Mouse (Mus musculus): ENCODE measurements around the gene Sulf2. TPM values are rescaled to one million over a fixed set of nuclear protein-coding genes. Genes with fewer than 3 reads are reported as not detected.

Gene Sulf2
- polyA plus RNA-seq, 1 experiment from 2014 or later, result 87.6 TPM

GRCm38 (mm10) chr2:166069738-166070137, 85.7 kb downstream of the Sulf2 start:
- no peak overlapping the region for H3K4me3 ChIP-seq
- H3K36me3 ChIP-seq, result peaks cover 94% of the 10 kb centered on the region
- no peak overlapping the region for H3K27ac ChIP-seq (replicated peaks)
- no peaks in the 10 kb centered on the region for H3K27me3 ChIP-seq (replicated peaks)
- peaks cover 24% of the 10 kb centered on the region for H3K4me1 ChIP-seq
- no peak overlapping the region for H3K4me2 ChIP-seq
- H3K9me3 ChIP-seq, result no peaks in the 10 kb centered on the region
- H3K9ac ChIP-seq, result no peak overlapping the region
- WGBS, result 81% methylated on average over 7 of the region's 7 CpGs
- ATAC-seq (ENCODE audit: extremely low read depth, insufficient number of reproducible peaks, low FRiP score, low TSS enrichment), result no peak

GRCm38 (mm10) chr2:166069164-166069563, 86.3 kb downstream of the Sulf2 start:
- H3K9ac ChIP-seq, result no peak overlapping the region
- H3K36me3 ChIP-seq, result peaks cover 95% of the 10 kb centered on the region
- H3K27me3 ChIP-seq (replicated peaks), result no peaks in the 10 kb centered on the region
- no peak for ATAC-seq (ENCODE audit: extremely low read depth, insufficient number of reproducible peaks, low FRiP score, low TSS enrichment)
- no peaks in the 10 kb centered on the region for H3K9me3 ChIP-seq
- H3K4me1 ChIP-seq, result peaks cover 19% of the 10 kb centered on the region
- H3K27ac ChIP-seq (replicated peaks), result no peak overlapping the region
- H3K4me3 ChIP-seq, result no peak overlapping the region
- WGBS, result 74% methylated on average over 5 of the region's 5 CpGs
- H3K4me2 ChIP-seq, result no peak overlapping the region

- 74% methylated on average over 9 of the region's 9 CpGs for WGBS
- H3K27ac ChIP-seq (replicated peaks), result no peak overlapping the region
- H3K36me3 ChIP-seq, result peaks cover 95% of the 10 kb centered on the region
- H3K9me3 ChIP-seq, result no peaks in the 10 kb centered on the region
- ATAC-seq (ENCODE audit: extremely low read depth, insufficient number of reproducible peaks, low FRiP score, low TSS enrichment), result no peak
- H3K4me2 ChIP-seq, result no peak overlapping the region
- H3K9ac ChIP-seq, result no peak overlapping the region
- H3K4me3 ChIP-seq, result no peak overlapping the region
- no peaks in the 10 kb centered on the region for H3K27me3 ChIP-seq (replicated peaks)
- peaks cover 17% of the 10 kb centered on the region; the same call in 1 of the 2 replicates for H3K4me1 ChIP-seq
Observed at GRCm38 (mm10) chr2:166068261-166068660, 87.2 kb downstream of the Sulf2 start.

GRCm38 (mm10) chr2:166066434-166066833, 89.0 kb downstream of the Sulf2 start:
- Histone ChIP-seq H3K27ac (replicated peaks) (no peak overlapping the region), H3K9ac (no peak overlapping the region), H3K4me1 (0 out of 2 replicates have a peak, but pooled peaks cover 9% of the 10 kb centered on the region), H3K4me3 (no peak overlapping the region), H3K36me3 (peaks cover 94% of the 10 kb centered on the region), H3K9me3 (no peaks in the 10 kb centered on the region), H3K27me3 (replicated peaks) (no peaks in the 10 kb centered on the region), H3K4me2 (no peak overlapping the region)
- no peak for ATAC-seq (ENCODE audit: extremely low read depth, insufficient number of reproducible peaks, low FRiP score, low TSS enrichment)
- 86% methylated on average over 4 of the region's 4 CpGs for WGBS

GRCm38 (mm10) chr2:166062431-166062830, 93.0 kb downstream of the Sulf2 start:
- H3K27me3 ChIP-seq (replicated peaks), result no peaks in the 10 kb centered on the region
- no peak overlapping the region for H3K27ac ChIP-seq (replicated peaks)
- no peak overlapping the region for H3K4me2 ChIP-seq
- H3K4me3 ChIP-seq, result no peak overlapping the region
- no peaks in the 10 kb centered on the region for H3K9me3 ChIP-seq
- H3K9ac ChIP-seq, result no peak overlapping the region
- H3K4me1 ChIP-seq, result 0 out of 2 replicates have a peak, but pooled peaks cover 3% of the 10 kb centered on the region
- WGBS, result 86% methylated on average over 8 of the region's 8 CpGs
- no peak for ATAC-seq (ENCODE audit: extremely low read depth, insufficient number of reproducible peaks, low FRiP score, low TSS enrichment)
- peaks cover 95% of the 10 kb centered on the region for H3K36me3 ChIP-seq

GRCm38 (mm10) chr2:166062008-166062407, 93.5 kb downstream of the Sulf2 start:
- Histone ChIP-seq H3K4me1 (no peaks in the 10 kb centered on the region), H3K4me2 (no peak overlapping the region), H3K9ac (no peak overlapping the region), H3K9me3 (no peaks in the 10 kb centered on the region), H3K27me3 (replicated peaks) (no peaks in the 10 kb centered on the region), H3K36me3 (peaks cover 94% of the 10 kb centered on the region), H3K27ac (replicated peaks) (no peak overlapping the region), H3K4me3 (no peak overlapping the region)
- ATAC-seq (ENCODE audit: extremely low read depth, insufficient number of reproducible peaks, low FRiP score, low TSS enrichment), result no peak
- 69% methylated on average over 1 of the region's 1 CpGs for WGBS

- peaks cover 92% of the 10 kb centered on the region for H3K36me3 ChIP-seq
- no peaks in the 10 kb centered on the region for H3K4me1 ChIP-seq
- H3K4me3 ChIP-seq, result no peak overlapping the region
- WGBS, result 75% methylated on average over 7 of the region's 7 CpGs
- ATAC-seq (ENCODE audit: extremely low read depth, insufficient number of reproducible peaks, low FRiP score, low TSS enrichment), result no peak
- H3K4me2 ChIP-seq, result no peak overlapping the region
- no peaks in the 10 kb centered on the region for H3K9me3 ChIP-seq
- no peak overlapping the region for H3K9ac ChIP-seq
- no peaks in the 10 kb centered on the region for H3K27me3 ChIP-seq (replicated peaks)
- no peak overlapping the region for H3K27ac ChIP-seq (replicated peaks)
Observed at GRCm38 (mm10) chr2:166059684-166060423, 95.6 kb downstream of the Sulf2 start.

GRCm38 (mm10) chr2:166054002-166054539, 101.4 kb downstream of the Sulf2 start:
- no peaks in the 10 kb centered on the region for H3K27me3 ChIP-seq (replicated peaks)
- no peak overlapping the region for H3K27ac ChIP-seq (replicated peaks)
- H3K4me3 ChIP-seq, result no peak overlapping the region
- no peak overlapping the region for H3K9ac ChIP-seq
- 91% methylated on average over 14 of the region's 14 CpGs for WGBS
- no peaks in the 10 kb centered on the region for H3K9me3 ChIP-seq
- ATAC-seq (ENCODE audit: extremely low read depth, insufficient number of reproducible peaks, low FRiP score, low TSS enrichment), result no peak
- H3K36me3 ChIP-seq, result peaks cover 94% of the 10 kb centered on the region
- peaks cover 6% of the 10 kb centered on the region for H3K4me1 ChIP-seq
- H3K4me2 ChIP-seq, result no peak overlapping the region

GRCm38 (mm10) chr2:166051966-166052365, 103.5 kb downstream of the Sulf2 start:
- no peaks in the 10 kb centered on the region for H3K9me3 ChIP-seq
- H3K27me3 ChIP-seq (replicated peaks), result no peaks in the 10 kb centered on the region
- ATAC-seq (ENCODE audit: extremely low read depth, insufficient number of reproducible peaks, low FRiP score, low TSS enrichment), result no peak
- no peak overlapping the region for H3K27ac ChIP-seq (replicated peaks)
- H3K36me3 ChIP-seq, result peaks cover 93% of the 10 kb centered on the region
- H3K4me2 ChIP-seq, result no peak overlapping the region
- H3K4me3 ChIP-seq, result no peak overlapping the region
- no peak overlapping the region for H3K9ac ChIP-seq
- WGBS, result 87% methylated on average over 7 of the region's 7 CpGs
- H3K4me1 ChIP-seq, result peaks cover 14% of the 10 kb centered on the region

- H3K4me1 ChIP-seq, result peaks cover 14% of the 10 kb centered on the region
- no peaks in the 10 kb centered on the region for H3K9me3 ChIP-seq
- WGBS, result 90% methylated on average over 17 of the region's 17 CpGs
- peaks cover 87% of the 10 kb centered on the region for H3K36me3 ChIP-seq
- no peaks in the 10 kb centered on the region for H3K27me3 ChIP-seq (replicated peaks)
- no peak overlapping the region for H3K4me2 ChIP-seq
- no peak for ATAC-seq (ENCODE audit: extremely low read depth, insufficient number of reproducible peaks, low FRiP score, low TSS enrichment)
- no peak overlapping the region for H3K4me3 ChIP-seq
- H3K27ac ChIP-seq (replicated peaks), result no peak overlapping the region
- H3K9ac ChIP-seq, result no peak overlapping the region
Observed at GRCm38 (mm10) chr2:166051421-166051820, 104.0 kb downstream of the Sulf2 start.

- 69% methylated on average over 7 of the region's 7 CpGs for WGBS
- H3K27me3 ChIP-seq (replicated peaks), result no peaks in the 10 kb centered on the region
- H3K9ac ChIP-seq, result no peak overlapping the region
- H3K27ac ChIP-seq (replicated peaks), result peak overlapping the region; percentile 76
- peaks cover 65% of the 10 kb centered on the region for H3K36me3 ChIP-seq
- no peak overlapping the region for H3K4me2 ChIP-seq
- no peak; the same call in 1 of the 2 replicates for ATAC-seq (ENCODE audit: extremely low read depth, insufficient number of reproducible peaks, low FRiP score, low TSS enrichment)
- no peaks in the 10 kb centered on the region for H3K9me3 ChIP-seq
- H3K4me1 ChIP-seq, result peaks cover 36% of the 10 kb centered on the region
- H3K4me3 ChIP-seq, result no peak overlapping the region
Observed at GRCm38 (mm10) chr2:166048852-166049251, 106.6 kb downstream of the Sulf2 start.

GRCm38 (mm10) chr2:166047931-166048330, 107.5 kb downstream of the Sulf2 start:
- H3K4me3 ChIP-seq, result no peak overlapping the region
- peaks cover 38% of the 10 kb centered on the region for H3K4me1 ChIP-seq
- ATAC-seq (ENCODE audit: extremely low read depth, insufficient number of reproducible peaks, low FRiP score, low TSS enrichment), result no peak
- no peak overlapping the region for H3K9ac ChIP-seq
- no peak overlapping the region for H3K4me2 ChIP-seq
- no peaks in the 10 kb centered on the region for H3K27me3 ChIP-seq (replicated peaks)
- H3K27ac ChIP-seq (replicated peaks), result 0 out of 2 replicates have a peak overlapping the region, but pooled peaks have one; percentile 76
- 93% methylated on average over 4 of the region's 4 CpGs for WGBS
- H3K9me3 ChIP-seq, result no peaks in the 10 kb centered on the region
- H3K36me3 ChIP-seq, result peaks cover 56% of the 10 kb centered on the region
